Mouse (Mus musculus) liver, embryonic 14.5 days (tissue): Measurements from ENCODE around the gene Amn.

Source experiments
- CTCF ChIP-seq: IDR thresholded peaks from 2 replicates; pipeline ENCODE4 v1.5.1; 2016; ENCODE audit warnings: antibody characterized with exemption, low read depth, control low read depth
- EP300 ChIP-seq: IDR thresholded peaks from 2 replicates; pipeline ENCODE4 v1.6.1; 2016; ENCODE audit warnings: antibody characterized with exemption, low read depth

DNA sequence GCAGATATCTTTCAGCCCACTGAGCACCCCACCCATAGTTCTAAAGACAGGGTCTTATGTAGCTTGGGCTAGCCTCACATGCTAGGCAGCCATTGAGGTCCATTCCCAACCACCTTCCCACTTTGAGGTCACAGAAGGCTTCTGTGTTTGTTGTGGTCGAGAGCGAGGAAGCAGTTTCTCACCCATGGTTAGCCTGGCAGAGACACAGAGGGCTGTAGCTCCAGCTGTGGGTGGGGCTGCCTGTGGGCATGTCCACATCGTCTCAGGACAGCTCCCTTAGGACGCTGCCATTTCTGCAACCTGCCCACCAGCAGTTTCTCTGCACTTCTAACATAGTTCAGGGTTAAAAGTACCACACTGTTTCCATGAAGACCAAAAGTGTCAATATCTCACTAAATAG lies 43.5 kb upstream of the Amn start:
- no peak for TF ChIP-seq EP300
- no peak for TF ChIP-seq CTCF
